In genomic region chr9:13231545-13232216, GRCm38 (mm10) we compare ENCODE assay signal across 8 mouse cellular contexts. TPM values are rescaled to one million over a fixed set of nuclear protein-coding genes. Genes with fewer than 3 reads are reported as not detected.
A peak's percentile ranks its signal among the peaks of the same experiment; 100 is the strongest.
DNase-seq lines count a peak whose midpoint lies in the region; ATAC-seq and TF ChIP-seq lines count a peak whose summit lies in the region.
"Had no signal": no experiment of that assay in that cellular context is flagged by ENCODE, and none has a peak within 500 bp of the region (broad histone marks: within the 10 kb centered on the region; RNA-seq: fewer than 3 reads in every experiment).

No protein-coding gene starts in this region.

- TF ChIP-seq POLR2A in ES-Bruce4 (IDR thresholded peaks at IDR 0.05; ENCODE audit: insufficient read depth, low read length), result no peak

- no peak overlapping the region for H3K9ac ChIP-seq in ES-Bruce4 (ENCODE audit: low read depth, poor library complexity, severe bottlenecking)
- no peak overlapping the region for H3K9ac ChIP-seq in midbrain, embryonic 14.5 days (replicated peaks; ENCODE audit: low read length)
- H3K9ac ChIP-seq: neural tube, embryonic 12.5 days had no signal

- no peak overlapping the region for H3K4me3 ChIP-seq in ES-Bruce4 (ENCODE audit: low read depth, low read length)
- no peak overlapping the region for H3K4me3 ChIP-seq in midbrain, embryonic 14.5 days (replicated peaks; ENCODE audit: low read depth, low read length)
- H3K4me3 ChIP-seq: neural tube, embryonic 12.5 days had no signal

- H3K27me3 ChIP-seq in ES-Bruce4 (ENCODE audit: control insufficient read depth, insufficient read depth, low read length, poor library complexity, severe bottlenecking), result no peaks in the 10 kb centered on the region
- no peaks in the 10 kb centered on the region for H3K27me3 ChIP-seq in midbrain, embryonic 14.5 days (ENCODE audit: control insufficient read depth, insufficient read depth, low read length)
- H3K27me3 ChIP-seq: neural tube, embryonic 12.5 days had no signal

- no peak overlapping the region for H3K27ac ChIP-seq in ES-Bruce4 (ENCODE audit: insufficient read depth, low read length)
- no peak overlapping the region for H3K27ac ChIP-seq in midbrain, embryonic 14.5 days (replicated peaks; ENCODE audit: low read depth, low read length)
- H3K27ac ChIP-seq: neural tube, embryonic 12.5 days had no signal

- ATAC-seq in activated CD4-positive, CD25-positive, alpha-beta regulatory T cell, adult 4 months, result peak; percentile 71
- peak; percentile 75 to 77; a peak in 3 of 4 replicates for ATAC-seq in hematopoietic stem cell, adult 5-6 weeks (replicated peaks in 1 of 2; ENCODE audit: insufficient read depth in 1 of 2, low FRiP score in 2 of 2, low TSS enrichment in 1 of 2, low read depth in 1 of 2, poor library complexity in 2 of 2, severe bottlenecking in 2 of 2)
- no peak; the same call in 1 of the 2 replicates for ATAC-seq in midbrain, embryonic 14.5 days (ENCODE audit: low FRiP score, low TSS enrichment)

- peak; percentile 23 for DNase-seq in layer of hippocampus, adult 11-12 months (ENCODE audit: low spot score)
- DNase-seq in layer of hippocampus, adult 9-11 months, result no peak
- DNase-seq in midbrain, embryonic 14.5 days, result peak; percentile 87
- DNase-seq in spleen, postnatal 10 days (ENCODE audit: low spot score in 2 of 2), result no peak

- H3K9me3 ChIP-seq in ES-Bruce4 (replicated peaks; ENCODE audit: control insufficient read depth, insufficient read depth, low read length, poor library complexity, severe bottlenecking), result 0 out of 2 replicates have a peak, but pooled peaks cover 2% of the 10 kb centered on the region
- H3K9me3 ChIP-seq in midbrain, embryonic 14.5 days (ENCODE audit: control insufficient read depth, low read length), result no peaks in the 10 kb centered on the region
- H3K9me3 ChIP-seq: neural tube, embryonic 12.5 days had no signal

- TF ChIP-seq CTCF in ES-Bruce4 (IDR thresholded peaks at IDR 0.05; ENCODE audit: low read depth, low read length), result peak; percentile 15

- H3K4me2 ChIP-seq in midbrain, embryonic 14.5 days (ENCODE audit: low read length), result no peak overlapping the region
- H3K4me2 ChIP-seq: neural tube, embryonic 12.5 days had no signal

- WGBS in midbrain, embryonic 14.5 days, result 19% methylated on average over 5 of the region's 5 CpGs

- H3K36me3 ChIP-seq in ES-Bruce4 (ENCODE audit: control insufficient read depth, insufficient read depth, low read length, poor library complexity, severe bottlenecking), result no peaks in the 10 kb centered on the region
- no peaks in the 10 kb centered on the region for H3K36me3 ChIP-seq in midbrain, embryonic 14.5 days (ENCODE audit: control insufficient read depth, insufficient read depth, low read length)
- H3K36me3 ChIP-seq: neural tube, embryonic 12.5 days had no signal

- no peaks in the 10 kb centered on the region for H3K4me1 ChIP-seq in ES-Bruce4 (ENCODE audit: control insufficient read depth, insufficient read depth, low read length)
- no peaks in the 10 kb centered on the region for H3K4me1 ChIP-seq in midbrain, embryonic 14.5 days (ENCODE audit: control insufficient read depth, insufficient read depth, low read length)
- H3K4me1 ChIP-seq: neural tube, embryonic 12.5 days had no signal

- TF ChIP-seq EP300 in ES-Bruce4 (IDR thresholded peaks at IDR 0.05; ENCODE audit: insufficient read depth, low read depth, low read length), result no peak

RNA-seq across cellular contexts. Expression of gene Jrkl, which starts 13.9 kb away (rescaled TPM):
- polyA plus RNA-seq in ES-Bruce4 (2011; ENCODE audit: insufficient read depth, insufficient read length, low read depth, missing spikeins), result 8.8 and 10.6 TPM in 2 replicates
- 1 to 10 TPM; 3.5 to 4.0 TPM for polyA plus RNA-seq in activated CD4-positive, CD25-positive, alpha-beta regulatory T cell, adult 4 months (2017; shearing (Covaris generic))
- total RNA-seq in hematopoietic stem cell, adult 5-6 weeks (2017), result 17.3 and 19.4 TPM in 2 replicates
- polyA plus RNA-seq in midbrain, embryonic 14.5 days (2014; fragmentation: Nextera tagmentation; extraction: Ambion mirVana), result 11.6 and 12.0 TPM in 2 replicates

RNA-seq across cellular contexts. Expression of gene Ccdc82, which starts 15.1 kb away (rescaled TPM):
- 4.8 and 5.6 TPM in 2 replicates for polyA plus RNA-seq in ES-Bruce4 (2011; ENCODE audit: insufficient read depth, insufficient read length, low read depth, missing spikeins)
- 10 to 100 TPM; 37.6 to 38.1 TPM for polyA plus RNA-seq in activated CD4-positive, CD25-positive, alpha-beta regulatory T cell, adult 4 months (2017; shearing (Covaris generic))
- 54.2 and 67.6 TPM in 2 replicates for total RNA-seq in hematopoietic stem cell, adult 5-6 weeks (2017)
- 14.0 and 15.8 TPM in 2 replicates for polyA plus RNA-seq in midbrain, embryonic 14.5 days (2014; fragmentation: Nextera tagmentation; extraction: Ambion mirVana)

Comparison
In these comparisons a context has a peak if more than half of its experiments do, and no peak if none do; other contexts are left out.
1. DNase-seq: peak in layer of hippocampus, adult 11-12 months (single experiment) and midbrain, embryonic 14.5 days (single experiment); none in layer of hippocampus, adult 9-11 months (single experiment) and spleen, postnatal 10 days (0 of 2).